Mouse (Mus musculus): ENCODE data around the gene Olfr774.
"Not testable (repeated sequence)": the region's sequence is repeated elsewhere in the genome, so short reads cannot be mapped to it uniquely, and the experiment has no call there.

Olfr774 gene

GRCm38 (mm10) chr10:129235904-129236303, at the start of gene Olfr774:
TSS of gene Olfr774 (plus strand) at chr10:129236204.
- DNase-seq: no peak

- DNase-seq: not testable (repeated sequence)
These were observed 48.7 kb upstream of the Olfr774 start, which contains the start of gene Olfr773 for GRCm38 (mm10) chr10:129187319-129187718. TSS of gene Olfr773 (minus strand) at chr10:129187419.

- DNase-seq: no peak
These were observed 5.3 kb upstream of the Olfr774 start for GRCm38 (mm10) chr10:129230737-129231136.

- DNase-seq: no peak
These were observed 12.1 kb downstream of the Olfr774 start, which contains the start of gene Olfr775 for GRCm38 (mm10) chr10:129248112-129248511. TSS of gene Olfr775 (plus strand) at chr10:129248412.

- no peak for DNase-seq
These were observed 22.8 kb downstream of the Olfr774 start, which contains the start of gene Olfr776 for GRCm38 (mm10) chr10:129258827-129259226. TSS of gene Olfr776 (plus strand) at chr10:129259127.

- no peak for DNase-seq
These were observed 35.1 kb downstream of the Olfr774 start, which contains the start of gene Olfr777 for GRCm38 (mm10) chr10:129271081-129271535. TSS of gene Olfr777 (minus strand) at chr10:129271485.

Data from lung, adult 18-20 months (tissue).